Mouse (Mus musculus): ENCODE measurements at regions not wholly inside any gene's neighbourhood (a gene's known extent, or its start where the extent isn't known, plus 50 kb on each side); places are given as distances from the start of the nearest gene placed in this dataset.

- DNase-seq = no peak
Observed at GRCm38 (mm10) chr5:64666256-64666655, 136.9 kb upstream of the Klf3 start.

DNA sequence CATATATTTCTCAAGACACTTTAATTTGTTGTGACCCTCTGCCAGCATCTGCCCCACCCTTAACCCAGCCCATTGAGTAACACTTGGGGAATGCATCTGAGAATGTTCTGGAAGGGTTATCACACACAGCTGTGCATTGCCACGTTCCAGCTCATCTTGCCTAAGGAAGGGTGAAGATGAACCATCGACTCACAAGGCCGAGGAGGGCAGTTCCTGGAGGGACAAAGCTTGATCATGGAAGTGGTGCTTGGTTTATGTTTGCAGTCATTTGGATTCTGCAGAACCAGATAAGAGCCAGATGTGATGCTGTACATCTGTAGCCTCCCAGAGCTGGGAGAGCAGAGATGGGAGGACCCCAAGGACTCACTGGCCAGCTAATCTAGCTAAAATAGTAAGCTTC is 136.1 kb upstream of the Klf3 start:
- DNase-seq = no peak

- DNase-seq = peak; percentile 41
Observed at GRCm38 (mm10) chr5:64673861-64674260, 129.3 kb upstream of the Klf3 start.

DNA sequence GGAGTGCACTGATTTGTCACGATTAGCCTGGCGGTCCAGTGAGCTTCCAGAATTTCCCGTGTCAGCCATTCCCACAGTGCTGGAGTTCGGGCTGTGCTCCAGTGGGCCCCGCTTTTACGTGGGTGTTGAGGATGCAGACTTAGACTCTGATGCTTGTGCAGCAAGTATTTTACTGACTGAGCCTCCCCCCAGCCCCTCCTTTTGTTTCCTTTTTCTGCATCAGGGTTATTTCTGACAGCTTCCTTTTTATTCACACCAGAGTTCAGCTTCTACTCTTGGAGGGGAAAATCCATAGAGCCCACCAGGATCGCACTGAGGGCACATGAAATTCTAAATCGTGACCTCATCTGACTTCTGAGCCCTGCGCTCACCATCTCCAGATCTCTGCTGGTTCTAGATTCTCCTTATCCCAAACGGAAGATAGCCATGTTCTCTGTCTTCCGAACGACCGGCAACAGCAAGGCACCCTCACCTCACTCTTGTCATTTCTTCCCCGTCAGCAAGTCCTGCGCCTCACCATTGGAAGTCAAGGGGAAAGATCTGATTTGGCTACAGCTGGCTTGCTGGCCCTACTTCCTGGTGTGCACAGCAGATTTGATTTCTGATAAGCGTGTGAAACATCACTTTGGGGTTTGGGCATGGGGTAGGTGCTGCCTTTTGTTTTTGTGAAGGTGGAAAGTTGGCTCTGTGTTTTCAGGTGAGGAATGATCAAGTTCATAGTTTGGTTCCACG is 126.8 kb upstream of the Klf3 start:
- DNase-seq = no peak

DNA sequence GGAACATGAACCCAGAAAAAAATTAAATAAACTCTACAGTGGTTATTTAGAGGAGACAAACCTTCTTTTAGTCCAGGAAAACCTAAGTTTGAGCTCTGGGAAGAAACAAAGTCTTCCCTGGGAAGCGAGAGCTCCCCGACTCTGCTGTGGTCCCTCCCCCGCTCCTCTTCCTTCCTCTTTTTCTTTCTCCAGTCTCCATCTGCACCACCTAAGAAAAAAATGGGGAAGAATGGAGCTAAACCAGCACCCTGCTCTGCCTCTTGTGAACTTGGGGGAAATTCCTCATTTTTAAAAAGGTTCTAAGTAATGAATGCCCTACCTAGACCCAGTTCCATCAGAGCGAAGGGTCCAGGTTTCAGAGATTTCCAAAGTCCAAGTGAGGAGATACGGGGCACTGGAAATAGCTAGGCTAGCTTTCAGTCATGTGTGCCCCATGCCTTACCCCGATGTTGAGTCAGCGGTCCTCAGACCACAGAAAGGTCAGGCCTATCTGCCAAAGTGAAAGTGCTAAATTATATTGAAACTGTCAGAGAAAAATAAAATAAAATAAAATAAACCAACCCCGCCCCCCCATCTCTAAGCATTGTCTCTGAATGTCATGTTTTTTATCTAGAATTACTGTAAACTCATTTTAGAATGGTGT is 126.1 kb upstream of the Klf3 start:
- no peak for DNase-seq

DNA sequence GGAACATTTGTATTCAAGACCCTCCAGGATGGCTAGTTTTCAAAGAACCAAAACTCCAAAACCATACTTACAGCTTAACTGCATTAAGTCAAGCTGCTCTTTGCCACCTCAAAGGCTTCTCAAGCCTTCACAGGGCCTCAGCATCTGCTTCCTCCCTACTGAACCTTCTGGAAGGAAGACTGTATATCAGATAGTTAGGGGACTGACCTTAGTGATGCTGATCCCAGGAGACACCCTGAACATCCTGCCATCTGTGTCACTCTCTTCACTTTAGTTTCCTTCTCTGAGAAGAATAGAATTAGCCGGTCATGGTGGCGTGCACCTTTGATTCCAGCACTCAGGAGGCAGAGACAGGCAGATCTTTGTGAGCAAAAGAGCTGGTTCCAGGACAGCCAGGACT is 124.5 kb upstream of the Klf3 start:
- DNase-seq = no peak

DNA sequence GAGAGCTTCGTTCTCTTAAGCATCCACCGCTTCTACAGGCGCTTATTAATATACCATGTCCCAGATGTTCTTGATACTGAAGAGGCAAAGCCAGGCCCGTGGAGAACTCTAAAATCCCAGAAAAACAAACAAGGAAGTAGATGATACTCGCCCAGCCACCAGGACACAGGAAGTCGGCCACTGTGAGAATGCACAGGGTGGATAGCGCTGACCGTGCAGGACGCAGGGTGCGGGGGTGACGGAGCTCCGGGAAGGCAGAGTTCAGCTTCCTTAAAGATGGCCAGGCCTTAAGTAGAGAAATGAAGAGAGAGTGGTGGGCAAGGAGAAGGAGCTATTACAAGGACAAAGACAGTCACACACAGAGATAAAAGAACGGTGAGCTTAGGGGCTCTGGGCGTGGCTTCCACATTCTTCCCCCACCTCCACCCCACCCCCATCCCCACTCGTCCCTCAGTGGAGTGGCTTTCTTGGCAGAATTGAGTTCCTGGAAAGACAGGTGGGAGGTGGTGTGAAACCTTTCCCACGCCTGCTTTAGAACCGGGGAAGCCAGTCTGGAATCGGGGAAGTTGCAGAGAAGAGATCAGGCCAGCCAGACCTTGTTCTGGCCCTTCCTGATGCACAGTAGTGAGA is 123.1 kb upstream of the Klf3 start:
- DNase-seq = no peak

DNA sequence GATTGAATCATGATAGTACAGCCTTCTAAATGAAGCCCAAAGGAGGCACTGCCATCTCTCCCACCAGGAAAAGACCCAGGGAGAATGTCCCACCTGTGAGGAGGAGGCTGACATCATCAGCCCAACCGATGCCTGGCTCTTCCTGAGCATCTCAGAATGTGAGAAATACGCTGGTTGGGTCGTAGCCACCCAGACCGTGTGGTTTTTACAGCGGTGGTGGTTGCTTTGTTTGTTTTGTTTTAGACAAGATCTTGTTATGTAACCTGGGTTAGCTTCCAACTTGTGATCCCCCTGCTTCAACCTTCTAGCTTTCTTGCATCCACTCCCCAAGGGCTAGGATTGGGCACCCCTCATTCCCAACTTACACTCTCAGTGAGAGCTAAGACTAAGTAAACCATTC is 122.0 kb upstream of the Klf3 start:
- DNase-seq = no peak

- no peak for DNase-seq
Observed at GRCm38 (mm10) chr5:64682326-64682845, 120.8 kb upstream of the Klf3 start.

- no peak for DNase-seq
Observed at GRCm38 (mm10) chr5:64683419-64683818, 119.8 kb upstream of the Klf3 start.

- no peak for DNase-seq
Observed at GRCm38 (mm10) chr5:64684275-64684674, 118.9 kb upstream of the Klf3 start.

DNA sequence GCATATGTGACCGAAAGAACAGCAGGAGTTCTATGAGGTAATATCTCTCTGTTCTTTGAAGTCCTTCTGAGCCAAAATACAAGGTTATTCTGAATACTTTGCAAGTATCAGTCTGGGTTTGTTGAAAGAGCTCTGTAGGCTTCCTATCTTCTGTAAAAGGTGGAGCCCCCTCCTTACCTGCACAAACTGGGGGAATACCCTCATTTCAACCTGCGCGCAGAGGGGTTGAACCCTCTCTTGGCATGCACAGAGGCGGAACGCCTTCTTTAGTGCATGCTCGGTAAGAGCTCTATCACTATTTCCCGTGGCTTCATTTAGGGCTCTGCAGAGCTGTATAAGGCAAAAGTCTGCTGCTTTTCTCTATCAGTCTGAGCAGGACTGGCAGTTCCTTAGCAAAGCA is 113.0 kb upstream of the Klf3 start:
- no peak for DNase-seq

GRCm38 (mm10) chr5:64691406-64692100 is 111.6 kb upstream of the Klf3 start:
- DNase-seq = no peak

GRCm38 (mm10) chr5:64692335-64692734 is 110.9 kb upstream of the Klf3 start:
- DNase-seq = no peak

DNA sequence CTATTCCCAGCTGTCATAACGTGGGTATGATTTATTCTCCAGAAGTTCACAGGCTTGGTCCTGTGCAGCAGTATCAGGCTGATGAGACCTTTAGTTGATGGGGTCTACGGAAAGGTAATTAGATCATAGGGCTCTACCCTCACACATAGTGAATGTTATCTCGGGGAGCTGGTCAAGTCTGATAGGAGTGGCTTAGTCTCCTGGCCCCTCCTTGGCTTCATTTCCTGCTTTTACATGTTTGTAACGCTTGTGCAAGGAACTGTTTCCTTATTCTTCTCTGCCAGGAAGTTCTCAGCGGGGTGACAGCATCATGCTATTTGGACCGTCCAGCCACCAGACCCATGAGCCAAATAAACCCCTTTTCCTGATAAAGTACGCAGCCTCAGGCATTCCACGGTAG is 109.6 kb upstream of the Klf3 start:
- no peak for DNase-seq

- no peak for DNase-seq
Observed at GRCm38 (mm10) chr5:64694606-64695005, 108.6 kb upstream of the Klf3 start.

DNA sequence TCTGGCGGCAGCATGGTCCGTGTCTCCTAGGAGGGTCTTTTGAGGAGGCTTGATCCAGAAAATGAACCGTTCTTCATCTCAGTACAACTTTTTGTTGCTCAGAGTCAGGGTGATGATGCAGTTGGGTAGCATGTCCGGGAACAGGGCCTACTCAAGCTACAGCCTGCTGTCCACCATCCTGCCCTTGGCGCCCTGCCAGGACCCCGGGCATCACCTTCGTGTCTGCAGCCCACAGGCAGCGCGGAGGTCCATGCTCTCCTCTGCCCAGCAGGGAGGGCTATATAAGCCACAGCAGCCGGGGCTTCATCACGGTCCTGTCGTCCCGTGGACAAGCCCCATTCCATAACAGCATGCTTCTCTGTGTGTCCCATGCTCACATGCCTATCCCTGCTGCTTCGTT is 107.1 kb upstream of the Klf3 start:
- no peak for DNase-seq

- no peak for DNase-seq
Observed at GRCm38 (mm10) chr5:64697466-64697865, 105.7 kb upstream of the Klf3 start.

DNA sequence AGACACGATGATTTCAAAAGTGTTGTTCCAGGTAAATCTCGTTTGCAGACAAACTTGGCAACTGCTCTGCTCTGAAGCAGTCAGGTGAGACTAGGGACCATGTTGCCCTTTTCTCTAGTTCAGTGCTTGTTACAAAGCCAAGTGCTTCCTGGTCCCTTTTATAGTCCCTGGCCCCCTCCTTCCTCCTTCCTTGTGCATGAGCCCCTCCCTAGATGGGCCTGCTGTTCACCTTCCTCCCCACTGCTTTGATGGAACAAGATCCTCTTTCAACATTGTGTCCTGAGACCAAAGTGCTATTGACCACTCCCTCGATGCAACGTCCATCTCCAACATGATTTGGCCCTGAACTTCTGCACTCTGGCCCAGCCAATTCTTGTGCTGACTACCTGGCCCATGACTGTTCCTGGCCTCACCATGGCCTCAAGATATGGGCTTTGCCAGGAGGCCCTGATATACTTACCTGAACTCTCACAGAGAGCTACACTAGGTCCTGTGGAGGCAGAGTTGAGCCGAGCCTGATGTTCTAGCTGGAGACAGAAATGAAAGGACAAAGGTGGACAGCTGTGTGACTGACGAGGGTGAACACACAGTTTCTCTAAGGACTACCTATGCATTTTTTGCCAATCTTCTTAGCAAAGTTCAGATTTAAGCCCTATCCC is 104.6 kb upstream of the Klf3 start:
- DNase-seq = no peak

GRCm38 (mm10) chr5:64700030-64700429 is 103.2 kb upstream of the Klf3 start:
- DNase-seq = no peak

- DNase-seq = no peak
Observed at GRCm38 (mm10) chr5:64701219-64701779, 101.9 kb upstream of the Klf3 start.

GRCm38 (mm10) chr5:64701780-64702231 is 101.4 kb upstream of the Klf3 start:
- peak; percentile 49 for DNase-seq
